9 mouse cellular contexts compared by ENCODE assay signal in the genomic region with DNA sequence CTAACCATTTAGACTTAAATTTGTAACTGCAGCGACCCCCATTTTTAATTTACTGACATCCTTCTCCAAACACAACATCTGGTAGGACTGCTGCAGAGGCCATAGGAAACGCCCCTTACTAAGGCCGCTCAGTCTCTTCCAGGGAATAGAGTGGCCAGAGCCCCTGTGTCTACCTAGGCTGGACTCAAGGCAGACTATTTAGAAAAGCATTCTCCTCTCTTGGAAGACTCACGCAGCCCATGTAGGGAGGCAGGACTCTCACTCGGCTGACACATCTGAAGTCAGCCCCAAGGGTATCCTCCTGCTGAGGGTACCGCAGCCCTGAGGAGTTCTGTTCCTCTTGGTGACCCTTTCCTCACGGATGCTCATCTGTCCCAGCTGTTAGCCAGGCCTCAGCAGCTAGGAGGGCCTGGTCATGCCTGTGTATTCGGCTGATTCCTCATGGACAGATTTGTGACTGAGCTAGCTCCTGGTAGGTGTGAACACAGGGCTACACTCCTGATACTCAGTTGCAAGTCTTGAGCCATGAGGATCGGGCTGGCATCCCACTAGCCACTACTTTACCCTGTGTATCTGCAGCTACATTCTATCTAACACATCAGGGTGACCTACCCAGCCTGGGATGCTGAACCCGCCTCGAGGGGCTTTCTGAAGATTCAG.
A peak's percentile ranks its signal among the peaks of the same experiment; 100 is the strongest.
DNase-seq lines count a peak whose midpoint lies in the region; ATAC-seq and TF ChIP-seq lines count a peak whose summit lies in the region.
"Had no signal": no experiment of that assay in that cellular context is flagged by ENCODE, and none has a peak within 500 bp of the region (broad histone marks: within the 10 kb centered on the region; RNA-seq: fewer than 3 reads in every experiment).

No protein-coding gene starts in this region.

- no peaks in the 10 kb centered on the region for H3K36me3 ChIP-seq in liver, embryonic 13.5 days
- no peaks in the 10 kb centered on the region for H3K36me3 ChIP-seq in liver, postnatal 0 days (replicated peaks; ENCODE audit: insufficient read depth, low read length)
- no peaks in the 10 kb centered on the region for H3K36me3 ChIP-seq in forebrain, embryonic 16.5 days (ENCODE audit: control insufficient read depth, insufficient read depth)
- H3K36me3 ChIP-seq in limb, embryonic 13.5 days, result no peaks in the 10 kb centered on the region

- no peaks in the 10 kb centered on the region for H3K27me3 ChIP-seq in liver, embryonic 13.5 days
- no peaks in the 10 kb centered on the region for H3K27me3 ChIP-seq in liver, postnatal 0 days (ENCODE audit: insufficient read depth, low read length)
- no peaks in the 10 kb centered on the region for H3K27me3 ChIP-seq in forebrain, embryonic 16.5 days (replicated peaks; ENCODE audit: control insufficient read depth, insufficient read depth, low read length)
- H3K27me3 ChIP-seq in limb, embryonic 13.5 days, result no peaks in the 10 kb centered on the region

- TF ChIP-seq CTCF in liver, postnatal 0 days (IDR thresholded peaks at IDR 0.05; ENCODE audit: low read depth), result no peak

- no peaks in the 10 kb centered on the region for H3K9me3 ChIP-seq in liver, embryonic 13.5 days (replicated peaks)
- no peaks in the 10 kb centered on the region for H3K9me3 ChIP-seq in liver, postnatal 0 days (ENCODE audit: low read length)
- no peaks in the 10 kb centered on the region for H3K9me3 ChIP-seq in forebrain, embryonic 16.5 days (ENCODE audit: control insufficient read depth, low read length)
- H3K9me3 ChIP-seq in limb, embryonic 13.5 days, result no peaks in the 10 kb centered on the region

- ATAC-seq in liver, embryonic 13.5 days (ENCODE audit: low read depth), result peak; percentile 26; the same call in 1 of the 2 replicates
- ATAC-seq in liver, postnatal 0 days, result no peak
- peak; percentile 50 for ATAC-seq in forebrain, embryonic 16.5 days
- 0 out of 2 replicates have a peak, but pooled peaks have one; percentile 9 for ATAC-seq in limb, embryonic 13.5 days (ENCODE audit: low FRiP score, low read depth)
- 0 out of 2 replicates have a peak, but pooled peaks have one; percentile 11 for ATAC-seq in neutrophil, adult 5-6 weeks (ENCODE audit: extremely low read depth, insufficient number of reproducible peaks, low FRiP score, poor library complexity, severe bottlenecking)

- no peak overlapping the region for H3K4me3 ChIP-seq in liver, embryonic 13.5 days (replicated peaks)
- no peak overlapping the region for H3K4me3 ChIP-seq in liver, postnatal 0 days (ENCODE audit: low read depth, low read length)
- H3K4me3 ChIP-seq in forebrain, embryonic 16.5 days (replicated peaks; ENCODE audit: low read length), result no peak overlapping the region
- no peak overlapping the region for H3K4me3 ChIP-seq in limb, embryonic 13.5 days

- 54% methylated on average over 11 of the region's 11 CpGs for WGBS in liver, embryonic 13.5 days (ENCODE audit: insufficient replicate concordance)
- 63% methylated on average over 11 of the region's 11 CpGs for WGBS in liver, postnatal 0 days (ENCODE audit: insufficient replicate concordance)
- WGBS in forebrain, embryonic 16.5 days, result 67% methylated on average over 11 of the region's 11 CpGs
- WGBS in limb, embryonic 13.5 days, result 69% methylated on average over 11 of the region's 11 CpGs

- H3K4me1 ChIP-seq in liver, embryonic 13.5 days (replicated peaks), result no peaks in the 10 kb centered on the region
- no peaks in the 10 kb centered on the region for H3K4me1 ChIP-seq in liver, postnatal 0 days (ENCODE audit: insufficient read depth)
- peaks cover 2% of the 10 kb centered on the region; the same call in 1 of the 2 replicates for H3K4me1 ChIP-seq in forebrain, embryonic 16.5 days (replicated peaks; ENCODE audit: control insufficient read depth, insufficient read depth, low read length)
- peaks cover 8% of the 10 kb centered on the region for H3K4me1 ChIP-seq in limb, embryonic 13.5 days

- no peak overlapping the region for H3K9ac ChIP-seq in liver, embryonic 13.5 days
- no peak overlapping the region for H3K9ac ChIP-seq in liver, postnatal 0 days (replicated peaks)
- no peak overlapping the region for H3K9ac ChIP-seq in forebrain, embryonic 16.5 days (replicated peaks; ENCODE audit: low read depth, low read length)
- H3K9ac ChIP-seq in limb, embryonic 13.5 days, result no peak overlapping the region

- TF ChIP-seq EP300 in liver, postnatal 0 days (IDR thresholded peaks at IDR 0.05; ENCODE audit: low read depth), result no peak

- no peak overlapping the region for H3K4me2 ChIP-seq in liver, embryonic 13.5 days
- H3K4me2 ChIP-seq in liver, postnatal 0 days (ENCODE audit: low read depth, low read length), result no peak overlapping the region
- no peak overlapping the region for H3K4me2 ChIP-seq in forebrain, embryonic 16.5 days (ENCODE audit: low read length)
- no peak overlapping the region for H3K4me2 ChIP-seq in limb, embryonic 13.5 days (replicated peaks)

- no peak for DNase-seq in liver, embryonic 13.5 days
- no peak for DNase-seq in liver, postnatal 0 days
- no peak for DNase-seq in urinary bladder, postnatal 14 days (ENCODE audit: low spot score)
- no peak for DNase-seq in ovary, postnatal 14 days (ENCODE audit: low spot score)
- no peak for DNase-seq in right cerebral cortex, postnatal 10 days (ENCODE audit: low spot score in 2 of 2)
- DNase-seq: gastrocnemius, postnatal 14 days had no signal

- H3K27ac ChIP-seq in liver, embryonic 13.5 days, result no peak overlapping the region
- H3K27ac ChIP-seq in liver, postnatal 0 days (ENCODE audit: low read depth), result no peak overlapping the region
- H3K27ac ChIP-seq in forebrain, embryonic 16.5 days (ENCODE audit: low read length), result no peak overlapping the region
- no peak overlapping the region for H3K27ac ChIP-seq in limb, embryonic 13.5 days
